Mouse (Mus musculus) hindbrain, embryonic 14.5 days (tissue): ENCODE results near the gene Nptx1. TPM values are rescaled to one million over a fixed set of nuclear protein-coding genes. Genes with fewer than 3 reads are reported as not detected.

Source experiments
- ATAC-seq: fragments of 200-750 bp; cut with Nextera tagmentation; 2 replicates; pipeline ENCODE4 v1.8.0; 2017; ENCODE audit warnings: moderate number of reproducible peaks, mild to moderate bottlenecking, moderate TSS enrichment, moderate library complexity; ENCODE audit not compliant: low FRiP score
- DNase-seq: peaks from one replicate; pipeline ENCODE4 v3.0.0-alpha.2; 2015; ENCODE audit warnings: low spot score
- H3K27ac ChIP-seq: fragments of 300-500 bp; sonication (generic); 2 replicates; pipeline ENCODE4 v1.5.1; 2014; ENCODE audit warnings: mild to moderate bottlenecking, moderate library complexity
- H3K27me3 ChIP-seq: fragments of 300-500 bp; sonication (generic); 2 replicates; pipeline ENCODE4 v1.6.1; 2014; ENCODE audit warnings: mild to moderate bottlenecking, low read length, mixed read lengths; ENCODE audit not compliant: control insufficient read depth, insufficient read depth
- H3K36me3 ChIP-seq: fragments of 300-500 bp; sonication (generic); replicated peaks from 2 replicates; pipeline ENCODE4 v1.6.1; 2014; ENCODE audit not compliant: control insufficient read depth, insufficient read depth
- H3K4me1 ChIP-seq: fragments of 300-500 bp; sonication (generic); replicated peaks from 2 replicates; pipeline ENCODE4 v1.6.1; 2014; ENCODE audit warnings: antibody characterized with exemption, low read length, mixed read lengths; ENCODE audit not compliant: control insufficient read depth, insufficient read depth
- H3K4me2 ChIP-seq: fragments of 300-500 bp; sonication (generic); replicated peaks from 2 replicates; pipeline ENCODE4 v1.6.1; 2014; ENCODE audit warnings: mild to moderate bottlenecking, moderate library complexity
- H3K4me3 ChIP-seq: fragments of 300-500 bp; sonication (generic); replicated peaks from 2 replicates; pipeline ENCODE4 v1.5.1; 2014; ENCODE audit warnings: mild to moderate bottlenecking, low read length
- H3K9ac ChIP-seq: fragments of 300-500 bp; sonication (generic); 2 replicates; pipeline ENCODE4 v1.6.1; 2014
- H3K9me3 ChIP-seq: fragments of 300-500 bp; sonication (generic); 2 replicates; pipeline ENCODE4 v1.6.1; 2016; ENCODE audit warnings: low read length; ENCODE audit not compliant: control insufficient read depth
- WGBS: fragments of 180-500 bp; shearing (Covaris S2); extraction: QIAGEN DNeasy Blood & Tissue Kit; methylation state at CpG from one replicate; pipeline ENCODE4 v1.1.7; 2014; 5-methylcytosine and 5-hydroxymethylcytosine counted together
- polyA plus RNA-seq: library from polyadenylated mRNA; unstranded; fragments of >200 nt; fragmentation: Nextera tagmentation; extraction: Ambion mirVana; gene quantifications from 2 replicates; pipeline ENCODE4 v1.2.1, GENCODE M21; 2014

Nptx1 gene
- polyA plus RNA-seq, 1 experiment from 2014 or later, result 17.4 TPM

- no peak for ATAC-seq
- no peak overlapping the region for H3K4me2 ChIP-seq
- H3K4me1 ChIP-seq, result peaks cover 31% of the 10 kb centered on the region
- WGBS, result 65% methylated on average over 9 of the region's 9 CpGs
- no peak overlapping the region for H3K27ac ChIP-seq
- DNase-seq, result no peak
- H3K36me3 ChIP-seq, result no peaks in the 10 kb centered on the region
- H3K4me3 ChIP-seq, result no peak overlapping the region
- H3K9me3 ChIP-seq, result no peaks in the 10 kb centered on the region
- no peak overlapping the region for H3K9ac ChIP-seq
- peaks cover 17% of the 10 kb centered on the region; the same call in 1 of the 2 replicates for H3K27me3 ChIP-seq
Measured at GRCm38 (mm10) chr11:119552902-119553802, 5.6 kb upstream of the Nptx1 start.

GRCm38 (mm10) chr11:119552301-119552700, 4.7 kb upstream of the Nptx1 start:
- H3K4me3 ChIP-seq, result no peak overlapping the region
- no peak overlapping the region for H3K27ac ChIP-seq
- ATAC-seq (no peak), DNase-seq (no peak)
- H3K27me3 ChIP-seq, result peaks cover 17% of the 10 kb centered on the region; the same call in 1 of the 2 replicates
- 52% methylated on average over 1 of the region's 1 CpGs for WGBS
- peaks cover 23% of the 10 kb centered on the region for H3K4me1 ChIP-seq
- H3K4me2 ChIP-seq, result no peak overlapping the region
- H3K9me3 ChIP-seq, result no peaks in the 10 kb centered on the region
- no peak overlapping the region for H3K9ac ChIP-seq
- no peaks in the 10 kb centered on the region for H3K36me3 ChIP-seq

- no peak for DNase-seq
- Histone ChIP-seq H3K9me3 (no peaks in the 10 kb centered on the region), H3K4me3 (no peak overlapping the region), H3K27ac (no peak overlapping the region), H3K4me2 (no peak overlapping the region), H3K27me3 (peaks cover 17% of the 10 kb centered on the region; the same call in 1 of the 2 replicates), H3K9ac (no peak overlapping the region), H3K4me1 (peaks cover 21% of the 10 kb centered on the region), H3K36me3 (no peaks in the 10 kb centered on the region)
- WGBS, result 46% methylated on average over 3 of the region's 3 CpGs
- ATAC-seq, result no peak
Measured at GRCm38 (mm10) chr11:119551468-119551867, 3.9 kb upstream of the Nptx1 start.

- H3K4me3 ChIP-seq, result no peak overlapping the region
- peaks cover 17% of the 10 kb centered on the region; the same call in 1 of the 2 replicates for H3K27me3 ChIP-seq
- H3K4me2 ChIP-seq, result peak overlapping the region; percentile 18; the same call in 1 of the 2 replicates
- no peaks in the 10 kb centered on the region for H3K9me3 ChIP-seq
- H3K36me3 ChIP-seq, result no peaks in the 10 kb centered on the region
- DNase-seq (peak; percentile 65), ATAC-seq (no peak)
- H3K27ac ChIP-seq, result no peak overlapping the region
- no peak overlapping the region for H3K9ac ChIP-seq
- WGBS, result 40% methylated on average over 10 of the region's 10 CpGs
- peaks cover 21% of the 10 kb centered on the region for H3K4me1 ChIP-seq
Measured at GRCm38 (mm10) chr11:119550546-119551335, 3.2 kb upstream of the Nptx1 start.

GRCm38 (mm10) chr11:119549371-119549811, 1.8 kb upstream of the Nptx1 start:
- H3K36me3 ChIP-seq, result no peaks in the 10 kb centered on the region
- under 1% methylated on average over 43 of the region's 43 CpGs for WGBS
- peaks cover 34% of the 10 kb centered on the region for H3K4me1 ChIP-seq

GRCm38 (mm10) chr11:119548741-119549370, 1.3 kb upstream of the Nptx1 start:
- H3K27ac ChIP-seq, result peak overlapping the region; percentile 52; the same call in 1 of the 2 replicates
- no peaks in the 10 kb centered on the region for H3K36me3 ChIP-seq
- H3K9ac ChIP-seq, result peak overlapping the region; percentile 74
- peaks cover 40% of the 10 kb centered on the region for H3K4me1 ChIP-seq
- WGBS, result under 1% methylated on average over 36 of the region's 37 CpGs
- H3K4me2 ChIP-seq, result peak overlapping the region; percentile 88
- peaks cover 14% of the 10 kb centered on the region; the same call in 1 of the 2 replicates for H3K27me3 ChIP-seq
- 0 out of 2 replicates have a peak, but pooled peaks have one; percentile 15 for ATAC-seq
- H3K4me3 ChIP-seq, result peak overlapping the region; percentile 57
- DNase-seq, result peak; percentile 54
- H3K9me3 ChIP-seq, result no peaks in the 10 kb centered on the region

More at GRCm38 (mm10) chr11:119549371-119549811, 1.8 kb upstream of the Nptx1 start:
- Histone ChIP-seq H3K9me3 (no peaks in the 10 kb centered on the region), H3K4me3 (peak overlapping the region; percentile 57), H3K4me2 (peak overlapping the region; percentile 88), H3K9ac (peak overlapping the region; percentile 74), H3K27me3 (peaks cover 17% of the 10 kb centered on the region; the same call in 1 of the 2 replicates), H3K27ac (peak overlapping the region; percentile 52)
- DNase-seq (no peak), ATAC-seq (no peak)

- Histone ChIP-seq H3K4me1 (peaks cover 45% of the 10 kb centered on the region), H3K36me3 (no peaks in the 10 kb centered on the region), H3K9me3 (no peaks in the 10 kb centered on the region), H3K4me3 (peak overlapping the region; percentile 57), H3K4me2 (peak overlapping the region; percentile 88), H3K27me3 (peaks cover 12% of the 10 kb centered on the region; the same call in 1 of the 2 replicates), H3K9ac (peak overlapping the region; percentile 74), H3K27ac (peak overlapping the region; percentile 52)
- peak; percentile 1; the same call in 1 of the 2 replicates for ATAC-seq
- under 1% methylated on average over 39 of the region's 39 CpGs for WGBS
- DNase-seq, result peak; percentile 43
Measured at GRCm38 (mm10) chr11:119547951-119548591, 518 bp upstream of the Nptx1 start.

- peak overlapping the region; percentile 57 for H3K4me3 ChIP-seq
- peak overlapping the region; percentile 88 for H3K4me2 ChIP-seq
- no peaks in the 10 kb centered on the region for H3K9me3 ChIP-seq
- no peak for ATAC-seq
- H3K36me3 ChIP-seq, result no peaks in the 10 kb centered on the region
- WGBS, result under 1% methylated on average over 46 of the region's 46 CpGs
- H3K4me1 ChIP-seq, result peaks cover 45% of the 10 kb centered on the region
- no peak overlapping the region for H3K27ac ChIP-seq
- peak overlapping the region; percentile 74 for H3K9ac ChIP-seq
- DNase-seq, result no peak
- H3K27me3 ChIP-seq, result peaks cover 12% of the 10 kb centered on the region; the same call in 1 of the 2 replicates
Measured at GRCm38 (mm10) chr11:119546496-119547182, 914 bp downstream of the Nptx1 start.
